Mouse (Mus musculus): ENCODE results near the gene Tacc2. TPM values are rescaled to one million over a fixed set of nuclear protein-coding genes. Genes with fewer than 3 reads are reported as not detected.
"Not testable (repeated sequence)": the region's sequence is repeated elsewhere in the genome, so short reads cannot be mapped to it uniquely, and the experiment has no call there.

Gene Tacc2
- total RNA-seq, 2 experiments from 2014 or later, result 187 to 199 TPM

GRCm38 (mm10) chr7:130572821-130573220 lies 4.4 kb upstream of the Tacc2 start, which contains the start of gene Nsmce4a:
Gene Nsmce4a, minus strand, starts transcription at chr7:130573118.
- DNase-seq, result no peak

GRCm38 (mm10) chr7:130573746-130574145 lies 3.5 kb upstream of the Tacc2 start:
- DNase-seq, result no peak

- DNase-seq, result no peak
Observed at GRCm38 (mm10) chr7:130574211-130574991, 2.8 kb upstream of the Tacc2 start.

- DNase-seq, result no peak
Observed at GRCm38 (mm10) chr7:130576981-130577380, 257 bp upstream of the Tacc2 start.

- DNase-seq, result no peak
Observed at GRCm38 (mm10) chr7:130578066-130578465, 828 bp downstream of the Tacc2 start.

- DNase-seq, result no peak
Observed at GRCm38 (mm10) chr7:130578607-130579006, 1.4 kb downstream of the Tacc2 start.

GRCm38 (mm10) chr7:130586521-130587072 lies 9.4 kb downstream of the Tacc2 start:
- no peak for DNase-seq

- no peak for DNase-seq
Observed at GRCm38 (mm10) chr7:130590081-130590828, 13.0 kb downstream of the Tacc2 start.

GRCm38 (mm10) chr7:130590845-130591437 lies 13.7 kb downstream of the Tacc2 start:
- DNase-seq, result no peak

- DNase-seq, result not testable (repeated sequence)
Observed at GRCm38 (mm10) chr7:130592975-130593374, 15.7 kb downstream of the Tacc2 start.

- not testable (repeated sequence) for DNase-seq
Observed at GRCm38 (mm10) chr7:130593375-130594239, 16.4 kb downstream of the Tacc2 start.

GRCm38 (mm10) chr7:130596079-130596855 lies 19.0 kb downstream of the Tacc2 start:
- peak; percentile 35 for DNase-seq

GRCm38 (mm10) chr7:130597546-130597945 lies 20.3 kb downstream of the Tacc2 start:
- no peak for DNase-seq

GRCm38 (mm10) chr7:130600074-130600473 lies 22.8 kb downstream of the Tacc2 start:
- DNase-seq, result no peak

GRCm38 (mm10) chr7:130600546-130600945 lies 23.3 kb downstream of the Tacc2 start:
- DNase-seq, result no peak

GRCm38 (mm10) chr7:130602804-130603203 lies 25.6 kb downstream of the Tacc2 start:
- no peak for DNase-seq

- DNase-seq, result no peak
Observed at GRCm38 (mm10) chr7:130603556-130603955, 26.3 kb downstream of the Tacc2 start.

GRCm38 (mm10) chr7:130604390-130604789 lies 27.2 kb downstream of the Tacc2 start:
- DNase-seq, result no peak

GRCm38 (mm10) chr7:130605111-130605510 lies 27.9 kb downstream of the Tacc2 start:
- no peak for DNase-seq

GRCm38 (mm10) chr7:130606958-130607357 lies 29.7 kb downstream of the Tacc2 start:
- DNase-seq, result no peak

GRCm38 (mm10) chr7:130613973-130614372 lies 36.7 kb downstream of the Tacc2 start:
- DNase-seq, result no peak

All from gastrocnemius, postnatal 10 days (tissue).